Mouse (Mus musculus) embryonic facial prominence, embryonic 15.5 days (tissue): ENCODE data around the gene Bhlha9. TPM values are rescaled to one million over a fixed set of nuclear protein-coding genes. Genes with fewer than 3 reads are reported as not detected.
"Not testable (repeated sequence)": the region's sequence is repeated elsewhere in the genome, so short reads cannot be mapped to it uniquely, and the experiment has no call there.

Experiments used
- ATAC-seq: fragments of 200-750 bp; cut with Nextera tagmentation; 2 replicates; pipeline ENCODE4 v1.8.0; 2017; ENCODE audit warnings: low read depth, moderate TSS enrichment; ENCODE audit not compliant: insufficient number of reproducible peaks, low FRiP score, low TSS enrichment
- H3K27ac ChIP-seq: fragments of 300-500 bp; sonication (generic); replicated peaks from 2 replicates; pipeline ENCODE4 v1.5.1; 2015; ENCODE audit warnings: mild to moderate bottlenecking, inconsistent platforms
- H3K27me3 ChIP-seq: fragments of 300-500 bp; sonication (generic); 2 replicates; pipeline ENCODE4 v1.6.1; 2015; ENCODE audit warnings: inconsistent platforms
- H3K36me3 ChIP-seq: fragments of 300-500 bp; sonication (generic); 2 replicates; pipeline ENCODE4 v1.6.1; 2015; ENCODE audit warnings: mild to moderate bottlenecking, inconsistent platforms
- H3K4me1 ChIP-seq: fragments of 300-500 bp; sonication (generic); 2 replicates; pipeline ENCODE4 v1.6.1; 2015; ENCODE audit warnings: inconsistent platforms
- H3K4me2 ChIP-seq: fragments of 300-500 bp; sonication (generic); replicated peaks from 2 replicates; pipeline ENCODE4 v1.6.1; 2015; ENCODE audit warnings: mild to moderate bottlenecking, inconsistent platforms
- H3K4me3 ChIP-seq: fragments of 300-500 bp; sonication (generic); replicated peaks from 2 replicates; pipeline ENCODE4 v1.5.1; 2015; ENCODE audit warnings: mild to moderate bottlenecking, inconsistent platforms
- H3K9ac ChIP-seq: fragments of 300-500 bp; sonication (generic); 2 replicates; pipeline ENCODE4 v1.6.1; 2015; ENCODE audit warnings: inconsistent platforms
- H3K9me3 ChIP-seq: fragments of 300-500 bp; sonication (generic); replicated peaks from 2 replicates; pipeline ENCODE4 v1.6.1; 2016; ENCODE audit warnings: inconsistent platforms
- WGBS: fragments of 180-500 bp; shearing (Covaris S2); methylation state at CpG from one replicate; pipeline ENCODE4 v1.1.7; 2015; 5-methylcytosine and 5-hydroxymethylcytosine counted together
- polyA plus RNA-seq: library from polyadenylated mRNA; unstranded; fragments of >200 nt; fragmentation: Nextera tagmentation; extraction: Ambion mirVana; gene quantifications from 2 replicates; pipeline ENCODE4 v1.2.1, GENCODE M21; 2015

The Bhlha9 gene
- polyA plus RNA-seq, 1 experiment from 2014 or later, result 0.36 TPM

DNA sequence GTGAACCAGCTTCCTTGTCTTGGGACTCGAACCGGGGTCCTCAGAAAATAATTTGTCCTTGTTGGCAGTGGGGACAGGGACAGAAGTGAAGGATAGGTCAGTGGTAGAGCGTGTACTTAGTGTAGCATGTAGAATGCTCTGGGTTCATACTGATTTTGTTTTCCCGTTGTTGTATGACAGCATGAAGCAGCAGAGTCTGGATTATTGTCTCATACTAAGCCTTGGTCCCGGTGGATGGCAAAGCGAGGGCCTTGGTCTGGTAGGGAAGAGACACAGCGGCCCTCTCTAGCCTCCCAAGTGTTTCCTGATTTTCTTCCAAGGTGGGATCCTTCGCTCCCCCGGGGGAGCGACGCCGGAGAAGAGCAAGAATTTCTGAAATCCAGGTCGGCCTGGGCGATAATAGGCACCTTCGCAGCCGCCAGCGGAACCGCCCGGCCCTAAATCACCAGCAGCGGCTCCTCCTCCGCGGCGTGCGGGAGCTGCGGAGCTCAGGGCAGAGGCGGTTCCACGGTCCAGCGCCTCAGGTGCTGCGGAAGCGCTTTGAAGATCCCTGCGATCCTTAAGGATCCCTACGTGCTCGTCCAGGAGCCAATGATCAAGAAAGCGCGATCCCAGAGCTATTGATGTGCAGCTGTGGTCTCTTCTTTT is 6.1 kb upstream of the Bhlha9 start:
- Histone ChIP-seq H3K4me1 (peaks cover 8% of the 10 kb centered on the region; the same call in 1 of the 2 replicates), H3K4me3 (peak overlapping the region; percentile 36), H3K9ac (no peak overlapping the region), H3K4me2 (peak overlapping the region; percentile 60), H3K9me3 (no peaks in the 10 kb centered on the region), H3K27ac (no peak overlapping the region), H3K27me3 (peaks cover 65% of the 10 kb centered on the region), H3K36me3 (no peaks in the 10 kb centered on the region)
- ATAC-seq, result no peak
- whole genome bisulfite sequencing, result 7% methylated on average over 35 of the region's 35 CpGs

DNA sequence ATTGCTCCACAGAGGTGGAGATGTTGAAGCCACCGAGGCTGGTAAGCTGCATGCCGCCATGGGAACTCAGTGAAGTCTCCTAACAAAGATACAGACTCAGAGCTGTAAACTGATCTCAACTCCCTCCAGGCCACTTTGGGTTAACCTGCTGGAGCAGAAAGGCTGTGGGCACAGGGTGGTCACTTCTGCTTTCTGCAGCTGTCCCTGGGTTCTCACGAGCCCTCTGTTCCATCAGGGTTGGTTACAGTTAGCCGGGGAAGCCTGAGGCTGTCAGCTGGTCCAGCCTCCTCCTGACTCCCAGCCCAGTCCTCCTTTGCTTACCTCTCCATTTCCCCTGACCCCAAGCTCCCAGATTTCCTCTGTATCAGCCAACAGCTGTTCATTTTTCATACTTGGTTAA is 4.5 kb upstream of the Bhlha9 start:
- Histone ChIP-seq H3K27me3 (peaks cover 82% of the 10 kb centered on the region), H3K4me3 (no peak overlapping the region), H3K4me2 (no peak overlapping the region), H3K4me1 (peaks cover 18% of the 10 kb centered on the region), H3K36me3 (no peaks in the 10 kb centered on the region), H3K27ac (no peak overlapping the region), H3K9me3 (no peaks in the 10 kb centered on the region), H3K9ac (no peak overlapping the region)
- ATAC-seq, result no peak
- 11% methylated on average over 4 of the region's 4 CpGs for WGBS

DNA sequence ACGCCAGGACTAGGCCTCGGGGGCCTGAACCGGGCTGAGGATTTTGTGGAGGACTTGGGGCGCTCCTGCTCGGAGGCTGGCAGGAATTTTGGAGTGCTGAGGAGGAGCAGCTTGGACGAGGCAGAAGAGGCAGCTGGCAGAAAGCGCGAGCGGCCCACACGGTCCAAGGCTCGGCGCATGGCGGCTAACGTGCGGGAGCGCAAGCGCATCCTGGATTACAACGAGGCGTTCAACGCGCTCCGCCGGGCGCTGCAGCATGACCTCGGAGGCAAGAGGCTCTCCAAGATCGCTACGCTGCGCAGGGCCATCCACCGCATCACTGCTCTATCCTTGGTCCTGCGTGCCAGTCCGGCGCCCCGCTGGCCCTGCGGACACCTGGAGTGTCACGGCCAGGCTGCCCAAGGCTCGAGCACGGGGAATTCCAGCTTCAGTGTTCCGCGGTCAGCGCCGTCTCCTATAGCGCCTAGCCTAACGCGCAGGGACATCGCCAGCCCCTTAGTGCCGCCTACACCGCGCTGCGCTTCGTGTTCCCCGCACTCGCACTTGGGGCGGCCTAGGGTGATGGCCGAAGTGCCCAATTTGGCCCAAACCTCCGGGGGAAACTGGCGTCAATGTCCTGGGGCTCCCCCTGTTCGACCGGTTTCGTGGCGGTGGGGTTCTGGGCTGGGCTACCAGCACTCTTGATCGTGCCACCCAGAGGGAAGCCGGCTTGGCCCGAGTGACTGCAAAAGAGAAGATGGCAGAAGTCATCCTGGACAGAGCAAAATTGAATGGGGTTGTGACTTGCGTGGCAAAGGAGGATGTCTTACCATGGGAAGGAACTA is 503 bp downstream of the Bhlha9 start:
- Histone ChIP-seq H3K27me3 (peaks cover 75% of the 10 kb centered on the region), H3K4me1 (peaks cover 13% of the 10 kb centered on the region), H3K9me3 (no peaks in the 10 kb centered on the region), H3K4me3 (peak overlapping the region; percentile 40), H3K27ac (no peak overlapping the region), H3K9ac (peak overlapping the region; percentile 9; the same call in 1 of the 2 replicates), H3K36me3 (no peaks in the 10 kb centered on the region), H3K4me2 (peak overlapping the region; percentile 67)
- WGBS, result 2% methylated on average over 64 of the region's 64 CpGs
- no peak for ATAC-seq

DNA sequence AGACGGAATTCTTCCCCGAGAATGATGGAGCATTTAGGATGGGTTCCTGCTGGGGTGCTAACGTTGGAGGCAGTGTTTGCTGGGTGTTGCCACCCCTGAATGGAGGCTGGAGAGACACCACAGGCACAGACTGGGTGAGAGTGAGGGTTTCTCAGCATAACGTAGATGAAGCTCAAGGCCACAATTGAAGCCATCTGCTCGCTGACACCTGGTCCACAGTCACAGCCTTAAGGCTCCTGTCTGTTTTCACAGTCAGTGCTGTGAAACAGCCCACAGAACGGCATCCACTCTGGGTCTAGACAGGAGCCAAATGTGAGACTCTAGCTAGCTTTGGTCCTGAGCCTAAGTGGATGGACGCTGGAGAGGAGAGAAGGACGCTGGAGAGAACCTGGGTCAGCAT is 1.9 kb downstream of the Bhlha9 start:
- Histone ChIP-seq H3K4me2 (no peak overlapping the region), H3K9ac (no peak overlapping the region), H3K4me1 (peaks cover 13% of the 10 kb centered on the region), H3K27me3 (peaks cover 65% of the 10 kb centered on the region), H3K36me3 (no peaks in the 10 kb centered on the region), H3K4me3 (no peak overlapping the region), H3K9me3 (no peaks in the 10 kb centered on the region), H3K27ac (no peak overlapping the region)
- no peak for ATAC-seq
- 51% methylated on average over 8 of the region's 8 CpGs for WGBS

DNA sequence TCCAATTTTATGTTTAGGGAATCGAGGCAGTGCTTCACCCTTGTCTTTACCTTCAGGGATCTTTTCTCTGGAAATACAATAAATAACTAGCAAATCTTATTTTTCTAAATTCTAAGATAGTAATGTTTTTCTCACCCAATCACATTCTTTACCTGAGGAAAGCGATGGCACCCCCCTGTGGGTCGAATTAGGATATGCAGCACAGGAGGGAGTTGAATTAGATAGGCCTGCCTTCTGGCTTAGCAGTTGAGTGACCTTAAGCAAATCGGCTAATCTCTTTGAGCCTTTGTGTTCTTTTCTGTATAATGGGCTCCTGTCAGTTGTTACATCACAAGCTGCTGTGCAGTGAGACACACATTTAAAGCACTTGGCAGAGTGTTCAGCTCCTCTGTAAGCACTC is 2.4 kb downstream of the Bhlha9 start:
- no peak for ATAC-seq
- H3K9me3 ChIP-seq, result no peaks in the 10 kb centered on the region
- H3K27ac ChIP-seq, result no peak overlapping the region
- peaks cover 62% of the 10 kb centered on the region for H3K27me3 ChIP-seq
- no peak overlapping the region for H3K4me3 ChIP-seq
- no peak overlapping the region for H3K9ac ChIP-seq
- no peak overlapping the region for H3K4me2 ChIP-seq
- H3K36me3 ChIP-seq, result no peaks in the 10 kb centered on the region
- peaks cover 13% of the 10 kb centered on the region for H3K4me1 ChIP-seq
- WGBS, result 42% methylated on average over 4 of the region's 4 CpGs

DNA sequence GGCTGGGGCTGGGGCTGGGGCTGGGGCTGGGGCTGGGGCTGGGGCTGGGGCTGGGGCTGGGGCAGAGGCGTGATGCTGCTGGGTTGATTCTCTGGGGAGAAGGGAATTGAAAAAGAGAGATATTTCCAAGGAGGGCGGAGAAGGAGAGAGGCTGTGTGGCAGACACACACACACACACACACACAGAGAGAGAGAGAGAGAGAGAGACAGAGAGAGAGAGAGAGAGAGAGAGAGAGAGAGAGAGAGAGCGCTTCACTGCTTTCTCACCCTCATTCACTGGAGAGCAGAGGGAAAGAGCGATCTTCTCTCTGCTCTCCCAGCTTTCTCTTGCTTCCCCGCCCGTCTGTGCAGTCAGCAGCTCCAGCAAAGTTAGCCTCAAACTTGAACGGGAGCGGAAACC is 7.2 kb downstream of the Bhlha9 start, which contains the start of gene Trarg1:
Gene Trarg1, plus strand, starts transcription at position 301 of the 400 bp plus-strand sequence.
- not testable (repeated sequence) for H3K27ac ChIP-seq, H3K4me2 ChIP-seq, ATAC-seq, H3K4me1 ChIP-seq, H3K9me3 ChIP-seq, H3K4me3 ChIP-seq, H3K36me3 ChIP-seq, H3K9ac ChIP-seq
- WGBS, result 21% methylated on average over 7 of the region's 8 CpGs
- peaks cover 18% of the 10 kb centered on the region for H3K27me3 ChIP-seq

DNA sequence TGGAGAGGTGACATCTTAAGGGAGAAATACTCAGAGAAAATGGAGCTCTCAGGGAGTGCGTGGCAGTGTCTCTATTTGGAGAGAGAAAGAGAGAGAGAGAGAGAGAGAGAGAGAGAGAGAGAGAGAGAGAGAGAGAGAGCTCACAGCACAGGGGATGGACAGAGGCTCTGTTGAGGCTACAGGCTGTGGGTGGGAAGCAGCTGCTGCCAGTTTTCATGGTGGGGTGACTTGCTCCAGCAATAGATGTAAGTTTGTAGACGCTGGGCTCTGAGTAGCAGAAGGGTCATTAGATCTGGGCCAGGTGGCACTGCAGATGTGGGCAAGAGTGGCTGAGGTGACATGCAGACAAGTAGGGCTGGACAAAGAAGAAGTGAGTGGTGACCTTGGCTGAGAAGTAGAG is 13.3 kb downstream of the Bhlha9 start:
- H3K9ac ChIP-seq, result no peak overlapping the region
- H3K4me2 ChIP-seq, result no peak overlapping the region
- H3K4me3 ChIP-seq, result no peak overlapping the region
- no peak overlapping the region for H3K27ac ChIP-seq
- H3K9me3 ChIP-seq, result no peaks in the 10 kb centered on the region
- peaks cover 4% of the 10 kb centered on the region; the same call in 1 of the 2 replicates for H3K27me3 ChIP-seq
- 75% methylated on average over 2 of the region's 2 CpGs for WGBS
- no peaks in the 10 kb centered on the region for H3K36me3 ChIP-seq
- no peak for ATAC-seq
- H3K4me1 ChIP-seq, result no peaks in the 10 kb centered on the region

DNA sequence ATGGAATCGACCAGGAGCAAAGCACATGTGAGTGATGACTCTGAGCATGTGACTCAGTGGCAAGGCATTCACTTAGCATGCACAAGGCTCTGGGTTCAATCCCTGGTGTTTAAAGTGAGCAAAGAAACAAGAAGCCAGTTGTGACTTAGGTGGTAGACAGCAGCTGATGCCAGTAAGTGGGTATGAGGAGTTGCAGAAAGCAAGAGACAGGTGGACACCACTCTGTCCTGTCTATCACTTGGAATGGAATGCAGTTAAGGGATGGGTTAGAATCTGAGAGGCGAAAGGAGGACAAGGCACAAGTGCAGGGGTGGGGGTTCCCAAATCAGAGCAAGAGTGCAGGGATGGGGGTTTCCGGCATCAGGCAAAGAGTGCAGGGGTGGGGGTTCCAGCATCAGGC is 19.8 kb downstream of the Bhlha9 start:
- H3K9me3 ChIP-seq, result no peaks in the 10 kb centered on the region
- H3K4me2 ChIP-seq, result no peak overlapping the region
- no peak overlapping the region for H3K27ac ChIP-seq
- no peak overlapping the region for H3K4me3 ChIP-seq
- ATAC-seq, result no peak
- no peak overlapping the region for H3K9ac ChIP-seq
- no peaks in the 10 kb centered on the region for H3K27me3 ChIP-seq
- H3K36me3 ChIP-seq, result no peaks in the 10 kb centered on the region
- H3K4me1 ChIP-seq, result no peaks in the 10 kb centered on the region
- 73% methylated on average over 3 of the region's 3 CpGs for WGBS

DNA sequence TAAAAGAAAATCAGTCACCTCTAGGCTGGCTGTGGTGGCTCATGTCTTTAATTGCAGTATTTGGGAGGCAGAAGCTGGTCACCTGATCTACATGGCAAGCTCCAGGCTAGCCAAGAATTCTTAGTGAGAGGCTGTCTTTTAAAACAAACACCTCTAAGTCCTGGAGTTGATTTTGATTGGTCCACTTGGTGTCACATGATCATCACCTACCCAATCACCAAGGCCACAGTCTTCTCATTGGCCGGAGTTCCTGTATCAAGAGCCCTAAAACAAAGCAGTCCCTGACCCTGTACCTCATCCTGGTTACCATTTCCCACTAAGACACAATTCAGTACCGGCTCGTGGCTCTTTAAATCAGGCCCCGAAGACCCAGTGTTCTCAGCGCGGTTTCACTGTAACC is 23.5 kb downstream of the Bhlha9 start:
- Histone ChIP-seq H3K4me1 (no peaks in the 10 kb centered on the region), H3K9ac (no peak overlapping the region), H3K36me3 (no peaks in the 10 kb centered on the region), H3K4me2 (no peak overlapping the region), H3K4me3 (no peak overlapping the region), H3K9me3 (no peaks in the 10 kb centered on the region), H3K27ac (no peak overlapping the region), H3K27me3 (no peaks in the 10 kb centered on the region)
- WGBS, result 66% methylated on average over 6 of the region's 6 CpGs
- no peak for ATAC-seq

DNA sequence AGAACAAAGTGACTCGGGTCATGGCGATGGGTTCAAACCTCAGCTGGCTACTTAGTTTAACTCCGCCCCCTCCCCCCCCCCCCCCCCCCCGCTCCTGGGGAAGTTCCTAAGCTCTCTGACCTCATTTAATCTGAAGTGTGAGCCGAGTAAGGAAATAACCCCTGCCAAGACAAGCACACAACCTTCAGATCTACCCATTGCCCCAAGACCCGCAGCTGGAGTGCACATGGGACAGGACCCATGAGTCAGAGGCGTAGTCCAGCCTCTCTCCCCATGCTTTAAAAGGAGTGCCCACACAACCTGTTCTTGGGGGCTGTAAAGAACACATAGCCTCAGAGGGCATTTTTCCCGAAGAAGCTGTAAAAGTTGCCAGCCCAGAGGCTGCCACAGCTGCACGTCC is 27.4 kb downstream of the Bhlha9 start:
- H3K4me2 ChIP-seq, result no peak overlapping the region
- H3K36me3 ChIP-seq, result no peaks in the 10 kb centered on the region
- H3K4me3 ChIP-seq, result no peak overlapping the region
- no peaks in the 10 kb centered on the region for H3K9me3 ChIP-seq
- ATAC-seq, result no peak
- no peaks in the 10 kb centered on the region for H3K4me1 ChIP-seq
- WGBS, result 49% methylated on average over 8 of the region's 9 CpGs
- no peaks in the 10 kb centered on the region for H3K27me3 ChIP-seq
- no peak overlapping the region for H3K9ac ChIP-seq
- H3K27ac ChIP-seq, result no peak overlapping the region

DNA sequence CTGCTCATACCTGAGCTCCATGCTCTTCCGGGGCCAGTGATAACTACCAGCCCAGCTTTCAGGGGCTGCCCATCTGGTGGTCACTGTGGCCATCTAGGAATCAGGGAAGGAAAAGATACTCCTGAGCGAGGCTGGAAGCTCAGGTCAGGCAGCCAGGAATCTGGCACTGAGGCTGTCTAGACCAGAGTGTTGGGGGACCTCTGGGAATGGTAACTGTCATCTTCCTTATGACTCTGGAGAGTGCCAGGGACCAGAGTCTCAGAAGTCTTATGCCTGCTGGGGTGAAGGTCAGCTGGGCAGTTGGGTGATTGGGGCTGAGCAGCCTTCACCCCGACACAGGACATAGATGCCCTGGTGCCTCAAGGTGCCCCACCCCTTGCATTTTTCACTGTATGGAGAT is 35.4 kb downstream of the Bhlha9 start:
- no peaks in the 10 kb centered on the region for H3K36me3 ChIP-seq
- H3K27me3 ChIP-seq, result no peaks in the 10 kb centered on the region
- peaks cover 15% of the 10 kb centered on the region for H3K4me1 ChIP-seq
- WGBS, result 65% methylated on average over 3 of the region's 3 CpGs
- H3K9me3 ChIP-seq, result no peaks in the 10 kb centered on the region
- ATAC-seq, result no peak
- H3K27ac ChIP-seq, result no peak overlapping the region
- H3K9ac ChIP-seq, result no peak overlapping the region
- no peak overlapping the region for H3K4me3 ChIP-seq
- no peak overlapping the region for H3K4me2 ChIP-seq
